Mouse (Mus musculus) intestine, postnatal 0 days (tissue): Measurements from ENCODE around the gene Sufu. TPM values are rescaled to one million over a fixed set of nuclear protein-coding genes. Genes with fewer than 3 reads are reported as not detected.

ENCODE experiments used
- ATAC-seq: fragments of 200-750 bp; cut with Nextera tagmentation; 2 replicates; pipeline ENCODE4 v1.8.0; 2017; ENCODE audit warnings: mild to moderate bottlenecking, moderate TSS enrichment, moderate library complexity
- H3K27ac ChIP-seq: fragments of 300-500 bp; sonication (generic); 2 replicates; pipeline ENCODE4 v1.5.1; 2014; ENCODE audit warnings: mild to moderate bottlenecking, low read depth, low read length, moderate library complexity
- H3K27me3 ChIP-seq: fragments of 300-500 bp; sonication (generic); replicated peaks from 2 replicates; pipeline ENCODE4 v1.6.1; 2014; ENCODE audit warnings: low read length, mixed read lengths; ENCODE audit not compliant: control insufficient read depth, insufficient read depth
- H3K36me3 ChIP-seq: fragments of 300-500 bp; sonication (generic); 2 replicates; pipeline ENCODE4 v1.6.1; 2014; ENCODE audit warnings: mild to moderate bottlenecking, moderate library complexity; ENCODE audit not compliant: control insufficient read depth, insufficient read depth
- H3K4me1 ChIP-seq: fragments of 300-500 bp; sonication (generic); replicated peaks from 2 replicates; pipeline ENCODE4 v1.6.1; 2014; ENCODE audit warnings: antibody characterized with exemption, low read length, mixed read lengths; ENCODE audit not compliant: control insufficient read depth, insufficient read depth
- H3K4me2 ChIP-seq: fragments of 300-500 bp; sonication (generic); replicated peaks from 2 replicates; pipeline ENCODE4 v1.6.1; 2014; ENCODE audit warnings: low read depth, mild to moderate bottlenecking, moderate library complexity
- H3K4me3 ChIP-seq: fragments of 300-500 bp; sonication (generic); 2 replicates; pipeline ENCODE4 v1.5.1; 2014; ENCODE audit warnings: low read depth, low read length
- H3K9ac ChIP-seq: fragments of 300-500 bp; sonication (generic); 2 replicates; pipeline ENCODE4 v1.6.1; 2014; ENCODE audit warnings: mild to moderate bottlenecking, low read depth, low read length
- H3K9me3 ChIP-seq: fragments of 300-500 bp; sonication (generic); 2 replicates; pipeline ENCODE4 v1.6.1; 2016; ENCODE audit warnings: mixed run types; ENCODE audit not compliant: control insufficient read depth
- CTCF ChIP-seq: sonication (generic); IDR thresholded peaks from 2 replicates; pipeline ENCODE4 v1.5.1; 2016; ENCODE audit warnings: low read depth, mild to moderate bottlenecking, control low read depth, antibody characterized with exemption, moderate library complexity
- WGBS: fragments of 180-500 bp; shearing (Covaris S2); extraction: QIAGEN DNeasy Blood & Tissue Kit; methylation state at CpG from one replicate; pipeline ENCODE4 v1.1.7; 2014; 5-methylcytosine and 5-hydroxymethylcytosine counted together
- polyA plus RNA-seq: library from polyadenylated mRNA; unstranded; fragments of >200 nt; fragmentation: Nextera tagmentation; extraction: Ambion mirVana; gene quantifications from 2 replicates; pipeline ENCODE4 v1.2.1, GENCODE M21; 2015

The Sufu gene
- polyA plus RNA-seq, 1 experiment from 2014 or later, result 9.5 TPM

DNA sequence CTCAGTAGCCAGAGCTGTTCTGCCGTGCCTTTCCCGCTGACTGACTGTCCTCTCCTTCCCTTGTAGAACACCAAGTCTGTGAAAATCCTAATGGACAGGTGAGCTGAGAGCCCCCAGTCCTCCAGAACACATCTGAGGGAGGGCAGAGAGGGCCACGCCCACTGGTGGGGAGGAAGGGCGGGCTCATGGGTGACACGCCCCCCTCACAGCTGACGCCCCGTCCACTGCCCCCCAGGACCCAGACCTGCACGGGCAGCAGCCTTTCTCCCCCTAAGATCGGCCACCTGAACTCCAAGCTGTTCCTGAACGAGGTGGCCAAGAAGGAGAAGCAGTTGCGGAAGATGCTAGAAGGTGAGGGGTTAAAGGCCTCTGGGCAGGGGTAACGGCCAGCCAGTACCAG, 117.7 kb downstream of the Sufu start:
- peaks cover 12% of the 10 kb centered on the region; the same call in 1 of the 2 replicates for H3K4me1 ChIP-seq
- no peak overlapping the region for H3K4me2 ChIP-seq
- ATAC-seq, result no peak
- no peaks in the 10 kb centered on the region for H3K9me3 ChIP-seq
- no peak overlapping the region for H3K4me3 ChIP-seq
- H3K36me3 ChIP-seq, result peaks cover 48% of the 10 kb centered on the region
- H3K27ac ChIP-seq, result no peak overlapping the region
- no peak for TF ChIP-seq CTCF
- H3K27me3 ChIP-seq, result no peaks in the 10 kb centered on the region
- WGBS, result 81% methylated on average over 12 of the region's 12 CpGs
- H3K9ac ChIP-seq, result no peak overlapping the region

- no peak overlapping the region for H3K4me2 ChIP-seq
- H3K36me3 ChIP-seq, result peaks cover 44% of the 10 kb centered on the region
- no peak for TF ChIP-seq CTCF
- H3K27ac ChIP-seq, result peak overlapping the region; percentile 28; the same call in 1 of the 2 replicates
- no peak for ATAC-seq
- H3K9me3 ChIP-seq, result no peaks in the 10 kb centered on the region
- 92% methylated on average over 24 of the region's 24 CpGs for WGBS
- H3K4me3 ChIP-seq, result no peak overlapping the region
- peaks cover 6% of the 10 kb centered on the region; the same call in 1 of the 2 replicates for H3K4me1 ChIP-seq
- H3K27me3 ChIP-seq, result no peaks in the 10 kb centered on the region
- H3K9ac ChIP-seq, result no peak overlapping the region
Measured at GRCm38 (mm10) chr19:46515287-46515821, 118.7 kb downstream of the Sufu start.

- Histone ChIP-seq H3K4me1 (peaks cover 6% of the 10 kb centered on the region; the same call in 1 of the 2 replicates), H3K27me3 (no peaks in the 10 kb centered on the region), H3K9ac (no peak overlapping the region), H3K4me3 (no peak overlapping the region), H3K9me3 (no peaks in the 10 kb centered on the region), H3K4me2 (no peak overlapping the region), H3K27ac (no peak overlapping the region), H3K36me3 (peaks cover 44% of the 10 kb centered on the region)
- TF ChIP-seq CTCF, result no peak
- 60% methylated on average over 3 of the region's 3 CpGs for WGBS
- ATAC-seq, result no peak
Measured at GRCm38 (mm10) chr19:46516667-46517528, 120.2 kb downstream of the Sufu start.

DNA sequence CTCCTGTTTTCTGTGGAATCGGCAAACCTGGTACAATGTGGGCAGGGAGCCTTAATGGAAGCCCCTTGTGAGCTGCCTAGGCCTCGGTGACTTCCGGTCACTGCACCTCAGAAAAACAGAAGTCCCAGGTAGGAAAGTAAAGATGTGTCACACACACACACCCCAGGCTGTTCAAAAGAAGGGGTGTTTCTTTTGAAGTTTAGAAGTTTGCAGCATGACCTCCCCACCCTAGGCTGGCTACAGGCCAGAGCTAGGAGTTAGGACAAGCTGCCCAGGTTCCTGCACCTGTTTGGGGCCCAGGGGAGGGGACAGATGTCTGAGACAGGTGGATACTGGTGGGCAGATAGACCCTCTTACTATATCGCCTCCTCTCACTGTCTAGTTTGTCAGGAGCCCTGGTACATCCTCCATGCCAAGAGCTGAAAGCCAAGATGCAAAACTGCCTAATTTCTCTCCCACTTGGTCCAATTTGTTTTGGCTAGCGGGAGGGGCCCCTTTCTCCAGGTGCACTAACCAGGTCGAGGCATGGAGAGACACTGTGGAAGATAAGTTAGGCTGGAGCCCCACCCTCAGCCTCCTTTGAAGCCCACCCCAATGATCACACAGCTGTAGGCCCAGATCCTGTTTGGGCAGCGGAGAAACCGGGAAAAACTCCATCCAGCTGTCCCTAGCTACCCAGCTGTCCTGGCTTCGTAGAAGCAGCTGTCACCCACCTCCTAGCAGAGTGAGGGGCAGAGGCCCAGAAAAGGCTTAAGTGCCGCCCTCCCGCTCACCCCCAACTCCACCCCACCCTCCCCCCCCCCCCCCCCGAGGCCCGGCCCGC, 121.0 kb downstream of the Sufu start:
- ATAC-seq, result peak; percentile 11; the same call in 1 of the 2 replicates
- H3K36me3 ChIP-seq, result peaks cover 38% of the 10 kb centered on the region
- H3K9ac ChIP-seq, result no peak overlapping the region
- H3K4me2 ChIP-seq, result peak overlapping the region; percentile 53
- H3K4me3 ChIP-seq, result no peak overlapping the region
- WGBS, result 41% methylated on average over 10 of the region's 14 CpGs
- H3K27me3 ChIP-seq, result no peaks in the 10 kb centered on the region
- no peak for TF ChIP-seq CTCF
- H3K9me3 ChIP-seq, result no peaks in the 10 kb centered on the region
- peaks cover 8% of the 10 kb centered on the region for H3K4me1 ChIP-seq
- H3K27ac ChIP-seq, result no peak overlapping the region

DNA sequence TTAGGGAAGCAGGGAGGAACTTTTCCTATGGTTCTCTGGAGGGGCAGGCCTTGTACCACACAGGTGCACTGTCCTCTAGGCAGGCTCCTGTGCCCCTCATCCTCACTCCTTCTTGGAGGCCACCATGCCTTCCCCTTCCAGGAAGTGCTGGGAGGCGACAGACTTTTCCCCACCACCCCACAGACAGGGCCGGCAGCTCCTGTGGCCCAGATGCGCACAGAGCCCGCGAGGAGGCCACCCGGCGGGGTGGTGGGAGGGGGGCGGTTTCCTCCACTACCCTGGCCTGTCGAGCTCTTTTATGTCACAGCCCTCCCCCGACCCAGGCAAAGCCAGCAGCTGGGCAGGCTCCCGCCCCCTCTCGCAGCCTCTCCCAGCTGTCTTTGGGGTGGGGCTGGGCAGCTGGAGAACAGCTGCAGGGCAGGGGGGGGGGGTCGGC, 121.7 kb downstream of the Sufu start:
- H3K27me3 ChIP-seq, result no peaks in the 10 kb centered on the region
- WGBS, result 2% methylated on average over 12 of the region's 13 CpGs
- peaks cover 31% of the 10 kb centered on the region for H3K36me3 ChIP-seq
- H3K4me2 ChIP-seq, result peak overlapping the region; percentile 53
- H3K9ac ChIP-seq, result no peak overlapping the region
- ATAC-seq, result peak; percentile 42
- TF ChIP-seq CTCF, result no peak
- H3K27ac ChIP-seq, result no peak overlapping the region
- peaks cover 13% of the 10 kb centered on the region for H3K4me1 ChIP-seq
- H3K9me3 ChIP-seq, result no peaks in the 10 kb centered on the region
- H3K4me3 ChIP-seq, result no peak overlapping the region
